ENCODE assay signal across 9 mouse cellular contexts in the genomic region with DNA sequence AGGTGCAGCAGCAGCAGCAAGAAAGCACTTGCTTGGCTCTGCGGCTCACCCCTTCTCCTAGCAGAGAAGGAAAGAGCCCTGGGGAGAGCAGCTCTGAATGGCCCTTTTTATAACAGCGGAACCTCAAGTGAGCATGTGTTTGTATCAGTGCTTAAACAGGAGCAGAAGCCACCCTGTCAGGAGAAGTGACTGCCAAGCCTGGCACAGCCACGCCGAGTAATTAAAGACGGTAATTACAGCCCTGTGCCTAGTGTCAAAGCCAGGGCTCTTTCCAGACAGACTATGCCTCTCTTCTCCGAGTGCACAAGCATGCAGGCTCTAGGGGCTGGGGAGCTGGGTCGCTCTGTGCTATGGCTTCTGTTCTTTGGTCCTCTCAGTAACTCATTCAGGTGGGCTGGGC. TPM values are rescaled to one million over a fixed set of nuclear protein-coding genes. Genes with fewer than 3 reads are reported as not detected.
DNase-seq lines count a peak whose midpoint lies in the region; ATAC-seq lines count a peak whose summit lies in the region.
"Had no signal": no experiment of that assay in that cellular context is flagged by ENCODE, and none has a peak within 500 bp of the region (broad histone marks: within the 10 kb centered on the region; RNA-seq: fewer than 3 reads in every experiment).

No protein-coding gene starts in this region.

- H3K27ac ChIP-seq in liver, embryonic 15.5 days (replicated peaks) = peak overlapping the region; percentile 19; the same call in 1 of the 2 replicates
- H3K27ac ChIP-seq in midbrain, embryonic 15.5 days = no peak overlapping the region

- no peak for DNase-seq in liver
- DNase-seq in cerebellum, postnatal 36 days = peak; percentile 41 to 47
- DNase-seq in heart, postnatal 4 days = peak; percentile 47
- DNase-seq in thymus, adult 18-20 months = no peak
- no peak for DNase-seq in urinary bladder, postnatal 36 days (ENCODE audit: low spot score in 2 of 2)

- H3K9me3 ChIP-seq in liver, embryonic 15.5 days (replicated peaks) = no peaks in the 10 kb centered on the region
- H3K9me3 ChIP-seq in midbrain, embryonic 15.5 days = no peaks in the 10 kb centered on the region

- no peaks in the 10 kb centered on the region; the same call in 1 of the 2 replicates for H3K36me3 ChIP-seq in liver, embryonic 15.5 days (replicated peaks)
- H3K36me3 ChIP-seq in midbrain, embryonic 15.5 days (replicated peaks) = no peaks in the 10 kb centered on the region

- 79% methylated on average over 7 of the region's 7 CpGs for WGBS in liver, embryonic 15.5 days (ENCODE audit: insufficient replicate concordance)
- WGBS in midbrain, embryonic 15.5 days = 47% methylated on average over 7 of the region's 7 CpGs

- H3K9ac ChIP-seq in liver, embryonic 15.5 days = no peak overlapping the region
- no peak overlapping the region for H3K9ac ChIP-seq in midbrain, embryonic 15.5 days

- no peak for ATAC-seq in liver, embryonic 15.5 days (ENCODE audit: insufficient read depth)
- ATAC-seq in midbrain, embryonic 15.5 days (replicated peaks) = peak; percentile 51; the same call in 1 of the 2 replicates
- no peak for ATAC-seq in megakaryocyte progenitor cell, adult 5-6 weeks (replicated peaks; ENCODE audit: poor library complexity)

- H3K4me1 ChIP-seq in liver, embryonic 15.5 days (replicated peaks) = peaks cover 94% of the 10 kb centered on the region
- H3K4me1 ChIP-seq in midbrain, embryonic 15.5 days = peaks cover 34% of the 10 kb centered on the region

- no peak overlapping the region for H3K4me3 ChIP-seq in liver, embryonic 15.5 days (replicated peaks)
- no peak overlapping the region for H3K4me3 ChIP-seq in midbrain, embryonic 15.5 days
- H3K4me3 ChIP-seq: erythroblast, embryonic 14.5 days had no signal

- H3K27me3 ChIP-seq in liver, embryonic 15.5 days = no peaks in the 10 kb centered on the region
- H3K27me3 ChIP-seq in midbrain, embryonic 15.5 days (replicated peaks) = no peaks in the 10 kb centered on the region

- H3K4me2 ChIP-seq in liver, embryonic 15.5 days = no peak overlapping the region
- H3K4me2 ChIP-seq in midbrain, embryonic 15.5 days = no peak overlapping the region

RNA-seq across cellular contexts. Expression of gene Shb, which starts 54.1 kb away (rescaled TPM):
- polyA plus RNA-seq in liver, embryonic 15.5 days (2015; fragmentation: Nextera tagmentation; extraction: Ambion mirVana) = 2.9 and 3.9 TPM in 2 replicates
- total RNA-seq in heart, postnatal 4 days (2021) = 10 to 100 TPM; 69.3 to 70.9 TPM
- 6.3 and 6.7 TPM in 2 replicates for polyA plus RNA-seq in midbrain, embryonic 15.5 days (2015; fragmentation: Nextera tagmentation; extraction: Ambion mirVana)
- total RNA-seq in megakaryocyte progenitor cell, adult 5-6 weeks (2015) = 1.5 TPM in 2 replicates
- total RNA-seq in megakaryocyte progenitor cell, adult 5-6 weeks (2017) = 2.0 and 2.8 TPM in 2 replicates

Comparison
In these comparisons a context has a peak if more than half of its experiments do, and no peak if none do; other contexts are left out.
1. DNase-seq: peak in cerebellum, postnatal 36 days (2 of 2) and heart, postnatal 4 days (single experiment); none in liver (single experiment), thymus, adult 18-20 months (0 of 2) and urinary bladder, postnatal 36 days (0 of 2).
2. RNA of gene Shb, which starts 54.1 kb away (total RNA-seq): 69.3 to 70.9 TPM in heart, postnatal 4 days; 1.5 to 2.8 TPM in megakaryocyte progenitor cell, adult 5-6 weeks; every median in the first group is over 10 times any median in the second.